Mouse (Mus musculus) C2C12 (cell line): ENCODE results near the gene D630023F18Rik.

Source experiments
- CEBPB ChIP-seq: IDR thresholded peaks from one replicate; pipeline ENCODE4 v1.6.1; 2011; ENCODE audit warnings: low read depth, mild to moderate bottlenecking, control low read depth, moderate library complexity
- CTCF ChIP-seq: IDR thresholded peaks from one replicate; pipeline ENCODE4 v1.5.1; 2011; ENCODE audit not compliant: control insufficient read depth, insufficient read depth, insufficient read length
- FOSL1 ChIP-seq: IDR thresholded peaks from one replicate; pipeline ENCODE4 v1.8.0; 2011; ENCODE audit warnings: mild to moderate bottlenecking, low read length; ENCODE audit not compliant: poor library complexity, insufficient read depth, severe bottlenecking
- MAX ChIP-seq: IDR thresholded peaks from one replicate; pipeline ENCODE4 v1.6.1; 2011; ENCODE audit warnings: mild to moderate bottlenecking, control low read depth
- MYOD1 ChIP-seq: IDR thresholded peaks from one replicate; pipeline ENCODE4 v1.6.1; 2011; ENCODE audit warnings: low read depth; ENCODE audit not compliant: control insufficient read depth, insufficient read length
- MYOG ChIP-seq: IDR thresholded peaks from one replicate; pipeline ENCODE4 v1.6.1; 2011; ENCODE audit not compliant: control insufficient read depth, insufficient read length; ENCODE audit errors: extremely low read depth
- USF1 ChIP-seq: IDR thresholded peaks from one replicate; pipeline ENCODE4 v1.6.1; 2011; ENCODE audit warnings: low read depth, mild to moderate bottlenecking, control low read depth, moderate library complexity

DNA sequence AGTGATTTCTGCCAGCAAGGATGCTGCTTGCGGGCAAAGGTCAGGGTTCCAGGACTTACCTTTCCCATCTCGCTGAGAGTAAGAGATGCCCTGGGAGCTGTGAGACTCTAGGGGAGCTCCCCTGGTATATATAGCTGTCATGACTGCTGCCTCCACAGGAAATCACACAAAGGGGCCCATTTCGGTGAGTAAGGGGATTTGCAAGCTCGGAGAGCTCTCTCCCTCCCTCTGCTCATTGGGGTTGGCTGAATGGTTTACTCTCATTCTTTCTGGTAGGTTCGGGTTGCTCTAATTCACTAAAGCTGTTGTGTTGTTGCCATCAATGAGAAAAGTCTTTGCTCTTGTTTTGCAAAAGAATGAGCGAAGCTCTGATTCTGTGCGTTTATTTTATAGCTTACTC is 40.8 kb downstream of the D630023F18Rik start, which contains the start of gene Crygb:
- TF ChIP-seq CTCF (no peak), CEBPB (no peak), MYOG (no peak), MAX (no peak), FOSL1 (no peak), USF1 (no peak), MYOD1 (no peak)
